Comparison of ENCODE assay signal across 21 mouse cellular contexts in the genomic region with DNA sequence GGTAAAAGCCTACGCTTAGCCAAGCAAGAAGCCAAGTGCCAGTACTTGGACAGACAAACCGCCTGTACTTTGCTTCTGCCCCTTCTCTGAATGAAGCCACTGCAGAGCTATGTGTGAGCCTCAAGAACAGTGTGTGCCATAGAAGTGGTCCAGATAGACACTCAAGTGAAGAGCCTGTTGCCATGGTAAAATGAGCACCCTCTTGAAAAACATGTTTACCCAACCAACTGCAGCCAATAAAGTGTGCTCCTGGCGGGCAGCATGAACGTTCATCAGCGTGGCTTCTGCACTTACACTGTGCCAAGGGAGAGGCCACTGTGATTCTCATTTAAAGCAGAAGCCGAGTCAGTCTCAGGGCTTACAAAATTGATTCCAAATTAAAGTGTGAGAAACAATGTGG.
DNase-seq lines count a peak whose midpoint lies in the region; ATAC-seq and TF ChIP-seq lines count a peak whose summit lies in the region.
"Had no signal": no experiment of that assay in that cellular context is flagged by ENCODE, and none has a peak within 500 bp of the region (broad histone marks: within the 10 kb centered on the region; RNA-seq: fewer than 3 reads in every experiment).

No protein-coding gene starts in this region.

- peak; percentile 96 for DNase-seq in heart, adult 11 months
- no peak for DNase-seq in heart, adult 8-10 months (ENCODE audit: low spot score)
- DNase-seq in layer of hippocampus, adult 2 months (ENCODE audit: low spot score in 2 of 2): peak in 1 of 2 experiments; percentile 18
- DNase-seq in layer of hippocampus, adult 9-10 months (ENCODE audit: low spot score): no peak
- DNase-seq in brain, adult 2 months (ENCODE audit: low read depth, low spot score): peak; percentile 46
- DNase-seq in lung, adult 2 months: peak; percentile 48
- DNase-seq in adrenal gland, adult 2 months: no peak
- DNase-seq: adrenal gland, postnatal 36 days; cerebellum, adult 9-10 months; gastrocnemius, postnatal 10 days; kidney, adult 18-20 months; kidney, postnatal 14 days; retina, postnatal 1 day; thymus, postnatal 4 days had no signal

- H3K9me3 ChIP-seq in intestine, postnatal 0 days (ENCODE audit: control insufficient read depth): no peaks in the 10 kb centered on the region
- H3K9me3 ChIP-seq: heart, embryonic 13.5 days; liver, embryonic 15.5 days had no signal

- no peaks in the 10 kb centered on the region; the same call in 1 of the 2 replicates for H3K4me1 ChIP-seq in lung, adult 2 months (ENCODE audit: control insufficient read depth, insufficient read depth, low read length)
- H3K4me1 ChIP-seq in intestine, postnatal 0 days (replicated peaks; ENCODE audit: control insufficient read depth, insufficient read depth, low read length): no peaks in the 10 kb centered on the region
- H3K4me1 ChIP-seq: liver, embryonic 15.5 days had no signal

- TF ChIP-seq CTCF in layer of hippocampus, adult 2 months (conservative IDR thresholded peaks at IDR 0.05): 0 out of 2 replicates have a peak, but pooled peaks have one; percentile 9
- TF ChIP-seq CTCF in lung, adult 2 months (IDR thresholded peaks at IDR 0.05; ENCODE audit: insufficient read depth, low read length): no peak
- no peak for TF ChIP-seq CTCF in intestine, postnatal 0 days (IDR thresholded peaks at IDR 0.05; ENCODE audit: low read depth)

- TF ChIP-seq POLR2A in lung, adult 2 months (IDR thresholded peaks at IDR 0.05; ENCODE audit: borderline replicate concordance, extremely low read depth, low read depth, low read length): no peak

- H3K9ac ChIP-seq in intestine, postnatal 0 days (ENCODE audit: low read depth, low read length): no peak overlapping the region
- H3K9ac ChIP-seq: heart, embryonic 13.5 days; hindbrain, embryonic 12.5 days; liver, embryonic 15.5 days had no signal

- ATAC-seq in intestine, postnatal 0 days: no peak
- ATAC-seq: activated CD4-positive, CD25-positive, alpha-beta regulatory T cell, adult 4 months; Patski had no signal

- no peak overlapping the region for H3K4me3 ChIP-seq in layer of hippocampus, adult 2 months
- no peak overlapping the region for H3K4me3 ChIP-seq in lung, adult 2 months (replicated peaks; ENCODE audit: extremely low read depth, low read depth, low read length)
- H3K4me3 ChIP-seq in intestine, postnatal 0 days (ENCODE audit: low read depth, low read length): no peak overlapping the region
- H3K4me3 ChIP-seq: heart, embryonic 13.5 days; hindbrain, embryonic 12.5 days; liver, embryonic 15.5 days; megakaryocyte, embryonic 14.5 days had no signal

- peak overlapping the region; percentile 28; the same call in 1 of the 2 replicates for H3K27ac ChIP-seq in layer of hippocampus, adult 2 months
- no peak overlapping the region for H3K27ac ChIP-seq in intestine, postnatal 0 days (ENCODE audit: low read depth, low read length)
- H3K27ac ChIP-seq: heart, embryonic 13.5 days; hindbrain, embryonic 12.5 days; liver, embryonic 15.5 days had no signal

- H3K27me3 ChIP-seq in intestine, postnatal 0 days (replicated peaks; ENCODE audit: control insufficient read depth, insufficient read depth, low read length): no peaks in the 10 kb centered on the region
- H3K27me3 ChIP-seq: heart, embryonic 13.5 days; hindbrain, embryonic 12.5 days; liver, embryonic 15.5 days; megakaryocyte, embryonic 14.5 days; Patski had no signal

- 72% methylated on average over 6 of the region's 6 CpGs for WGBS in lung, adult 2 months
- WGBS in intestine, postnatal 0 days: 84% methylated on average over 6 of the region's 6 CpGs

- H3K36me3 ChIP-seq in intestine, postnatal 0 days (ENCODE audit: control insufficient read depth, insufficient read depth): peaks cover 12% of the 10 kb centered on the region; the same call in 1 of the 2 replicates

- no peak overlapping the region for H3K4me2 ChIP-seq in intestine, postnatal 0 days (replicated peaks; ENCODE audit: low read depth)
- H3K4me2 ChIP-seq: heart, embryonic 13.5 days; hindbrain, embryonic 12.5 days; liver, embryonic 15.5 days had no signal

Comparison
In these comparisons a context has a peak if more than half of its experiments do, and no peak if none do; other contexts are left out.
1. DNase-seq: peak in heart, adult 11 months (single experiment), brain, adult 2 months (single experiment) and lung, adult 2 months (single experiment); none in heart, adult 8-10 months (single experiment), layer of hippocampus, adult 9-10 months (single experiment) and adrenal gland, adult 2 months (single experiment).